Mouse (Mus musculus): ENCODE measurements around the gene Fkbp3. TPM values are rescaled to one million over a fixed set of nuclear protein-coding genes. Genes with fewer than 3 reads are reported as not detected.
A peak's percentile ranks its signal among the peaks of the same experiment; 100 is the strongest.

Fkbp3 gene
- polyA plus RNA-seq, 1 experiment from 2014 or later: 619 TPM

DNA sequence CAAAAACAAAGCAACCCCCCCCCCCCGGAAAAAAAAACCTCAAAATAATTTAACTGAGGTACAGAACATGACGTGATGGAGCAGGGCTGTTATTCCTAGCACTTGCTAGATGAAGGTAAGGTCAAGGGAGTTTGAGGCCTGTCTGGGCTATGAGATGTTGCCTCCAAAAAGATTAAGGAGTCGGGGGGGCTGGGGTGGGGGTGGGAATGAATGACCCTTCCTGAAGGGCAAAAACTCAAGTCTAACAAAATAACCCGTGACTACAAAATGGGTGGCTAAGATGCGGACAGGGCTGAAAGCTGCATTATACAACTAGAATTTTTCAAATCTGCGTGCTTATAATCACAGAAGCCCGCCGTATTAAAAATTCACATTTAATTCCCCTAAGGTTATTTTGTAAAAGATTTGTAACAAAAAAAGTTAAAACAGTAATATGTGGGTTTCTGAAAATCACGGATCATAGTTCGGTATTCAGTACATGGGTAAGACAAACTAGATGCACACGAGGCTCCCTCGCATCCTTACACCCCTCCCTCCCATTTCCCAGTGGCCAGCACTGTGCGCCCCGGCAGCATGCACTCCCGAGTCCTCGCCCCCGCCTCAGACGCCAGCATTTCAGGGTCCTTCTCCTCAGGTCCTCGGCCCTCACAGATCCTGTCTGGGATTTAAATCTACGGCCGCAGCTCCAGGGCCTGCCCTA, 746 bp downstream of the Fkbp3 start:
- peak overlapping the region; percentile 86 for H3K4me2 ChIP-seq (replicated peaks)
- peaks cover 15% of the 10 kb centered on the region; the same call in 1 of the 2 replicates for H3K36me3 ChIP-seq
- no peaks in the 10 kb centered on the region for H3K9me3 ChIP-seq
- H3K4me3 ChIP-seq: peak overlapping the region; percentile 91
- peak; percentile 67 for ATAC-seq (ENCODE audit: low FRiP score, low read depth)
- WGBS: 4% methylated on average over 21 of the region's 21 CpGs
- no peaks in the 10 kb centered on the region for H3K27me3 ChIP-seq
- peak overlapping the region; percentile 95 for H3K9ac ChIP-seq (replicated peaks)
- H3K4me1 ChIP-seq: peaks cover 29% of the 10 kb centered on the region
- peak overlapping the region; percentile 92 for H3K27ac ChIP-seq (replicated peaks)

DNA sequence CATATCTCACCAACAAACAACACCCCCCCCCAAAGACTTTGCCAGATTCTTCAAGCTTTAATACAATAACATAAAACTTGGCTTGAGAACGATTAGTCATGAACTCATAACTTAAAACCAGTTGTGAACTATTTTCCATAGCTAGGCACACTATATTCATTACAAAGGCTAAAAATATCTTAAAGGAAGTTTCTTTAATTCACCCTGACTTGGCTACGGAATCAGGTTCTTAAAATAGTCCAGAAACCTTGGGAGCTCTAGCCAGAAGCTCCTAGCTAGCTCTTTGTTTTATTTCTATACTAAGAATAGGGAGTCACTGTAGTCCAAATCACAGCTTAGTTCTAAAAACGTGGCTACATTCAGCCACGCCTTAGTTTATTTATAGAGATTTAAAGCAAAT, 5.4 kb downstream of the Fkbp3 start:
- H3K27ac ChIP-seq (replicated peaks): no peak overlapping the region
- no peak for ATAC-seq (ENCODE audit: low FRiP score, low read depth)
- H3K9ac ChIP-seq (replicated peaks): no peak overlapping the region
- H3K9me3 ChIP-seq: no peaks in the 10 kb centered on the region
- H3K36me3 ChIP-seq: peaks cover 47% of the 10 kb centered on the region
- H3K4me3 ChIP-seq: no peak overlapping the region
- H3K4me2 ChIP-seq (replicated peaks): no peak overlapping the region
- H3K27me3 ChIP-seq: no peaks in the 10 kb centered on the region
- peaks cover 6% of the 10 kb centered on the region; the same call in 1 of the 2 replicates for H3K4me1 ChIP-seq
- whole genome bisulfite sequencing: 93% methylated on average over 4 of the region's 4 CpGs

DNA sequence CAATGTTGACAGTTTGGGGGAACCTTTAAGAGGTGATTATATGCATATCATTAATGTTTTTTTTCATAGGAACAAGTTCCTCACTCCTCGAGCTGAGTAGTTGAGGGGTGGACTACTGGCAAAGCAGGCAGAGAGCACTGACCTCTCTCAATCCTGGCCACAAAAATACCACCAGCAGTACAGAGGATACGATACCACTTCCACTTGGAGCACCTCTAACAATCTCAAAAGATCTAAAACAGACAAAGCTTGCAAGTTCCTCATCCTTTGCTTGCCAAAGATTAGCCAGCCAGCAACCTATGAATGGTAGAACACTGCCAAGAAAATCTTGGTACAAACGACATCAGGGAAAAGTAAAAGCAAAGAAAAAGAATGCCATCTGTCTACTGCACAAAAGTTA, 7.6 kb downstream of the Fkbp3 start:
- Histone ChIP-seq H3K4me1 (no peaks in the 10 kb centered on the region), H3K9me3 (no peaks in the 10 kb centered on the region), H3K9ac (replicated peaks) (no peak overlapping the region), H3K27ac (replicated peaks) (no peak overlapping the region), H3K36me3 (peaks cover 61% of the 10 kb centered on the region), H3K4me3 (no peak overlapping the region), H3K4me2 (replicated peaks) (no peak overlapping the region), H3K27me3 (no peaks in the 10 kb centered on the region)
- WGBS: 80% methylated on average over 3 of the region's 3 CpGs
- no peak for ATAC-seq (ENCODE audit: low FRiP score, low read depth)

DNA sequence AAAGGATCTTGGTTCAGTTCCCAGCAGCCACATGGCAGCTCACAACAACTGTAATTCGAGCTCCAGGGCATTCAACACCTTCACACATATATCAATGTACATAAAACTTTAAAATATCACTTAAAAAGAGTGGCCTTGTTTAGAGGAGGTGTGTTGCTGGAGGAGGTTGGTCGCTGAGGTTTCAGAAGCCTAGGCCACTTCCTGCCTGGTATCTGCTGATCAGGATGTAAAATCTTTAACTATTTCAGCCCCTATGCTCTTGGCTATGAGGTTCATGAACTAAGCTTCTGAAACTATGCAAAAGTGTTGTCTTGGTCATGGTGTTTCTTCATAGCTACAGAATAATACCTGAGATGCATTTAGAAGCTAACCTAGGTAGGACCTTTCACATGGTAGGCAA, 8.6 kb downstream of the Fkbp3 start:
- WGBS: 76% methylated on average over 2 of the region's 2 CpGs

DNA sequence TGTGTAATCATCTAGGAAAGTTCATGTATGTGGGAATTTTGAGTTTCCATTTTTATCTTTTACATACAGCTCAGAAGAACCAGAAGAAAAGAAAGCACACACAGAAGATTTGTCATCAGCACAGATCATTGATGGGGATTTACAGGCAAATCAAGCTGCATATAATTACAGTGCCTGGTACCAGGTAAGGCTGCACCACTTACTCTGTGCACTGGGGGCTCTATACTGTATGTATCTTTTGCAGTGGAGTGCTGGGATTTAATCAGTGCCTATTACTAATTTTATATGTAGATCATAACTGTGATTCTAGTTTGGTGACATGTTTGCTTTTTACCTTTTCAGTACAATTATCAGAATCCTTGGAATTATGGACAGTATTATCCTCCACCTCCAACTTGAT, 12.7 kb downstream of the Fkbp3 start:
- Histone ChIP-seq H3K27ac (replicated peaks) (no peak overlapping the region), H3K4me2 (replicated peaks) (no peak overlapping the region), H3K4me3 (no peak overlapping the region), H3K9me3 (no peaks in the 10 kb centered on the region), H3K36me3 (peaks cover 61% of the 10 kb centered on the region), H3K4me1 (no peaks in the 10 kb centered on the region), H3K9ac (replicated peaks) (no peak overlapping the region), H3K27me3 (no peaks in the 10 kb centered on the region)
- no peak for ATAC-seq (ENCODE audit: low FRiP score, low read depth)

More for the DNA sequence above, 8.6 kb downstream of the Fkbp3 start:
- ATAC-seq (ENCODE audit: low FRiP score, low read depth): no peak
- no peak overlapping the region for H3K9ac ChIP-seq (replicated peaks)
- no peak overlapping the region for H3K4me2 ChIP-seq (replicated peaks)
- no peaks in the 10 kb centered on the region for H3K9me3 ChIP-seq
- no peak overlapping the region for H3K4me3 ChIP-seq
- H3K27ac ChIP-seq (replicated peaks): no peak overlapping the region
- no peaks in the 10 kb centered on the region for H3K27me3 ChIP-seq
- H3K36me3 ChIP-seq: peaks cover 65% of the 10 kb centered on the region
- H3K4me1 ChIP-seq: no peaks in the 10 kb centered on the region

DNA sequence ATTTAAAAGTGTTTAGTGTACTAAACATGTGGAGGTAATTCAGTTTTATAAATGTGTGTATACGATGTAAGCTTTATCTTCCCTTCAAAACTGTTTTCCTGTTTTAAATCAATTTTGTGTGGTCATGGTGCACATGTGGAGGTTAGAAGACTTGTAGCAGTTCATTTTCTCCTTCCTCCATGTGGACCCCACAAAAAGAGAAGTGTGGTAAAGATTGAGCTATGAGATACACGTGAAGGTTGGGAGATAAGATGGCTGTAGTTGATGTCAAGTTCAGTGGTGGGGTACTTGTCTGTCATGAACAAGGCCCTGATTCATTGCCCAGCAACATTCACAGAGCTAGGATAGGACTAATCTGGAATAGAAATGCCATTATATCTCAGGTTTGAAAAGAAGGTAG, 15.6 kb downstream of the Fkbp3 start:
- ATAC-seq (ENCODE audit: low FRiP score, low read depth): no peak
- no peaks in the 10 kb centered on the region for H3K9me3 ChIP-seq
- H3K27me3 ChIP-seq: no peaks in the 10 kb centered on the region
- WGBS: 90% methylated on average over 2 of the region's 2 CpGs
- no peaks in the 10 kb centered on the region for H3K4me1 ChIP-seq
- no peak overlapping the region for H3K4me2 ChIP-seq (replicated peaks)
- no peak overlapping the region for H3K4me3 ChIP-seq
- H3K9ac ChIP-seq (replicated peaks): no peak overlapping the region
- H3K36me3 ChIP-seq: peaks cover 51% of the 10 kb centered on the region
- H3K27ac ChIP-seq (replicated peaks): no peak overlapping the region

DNA sequence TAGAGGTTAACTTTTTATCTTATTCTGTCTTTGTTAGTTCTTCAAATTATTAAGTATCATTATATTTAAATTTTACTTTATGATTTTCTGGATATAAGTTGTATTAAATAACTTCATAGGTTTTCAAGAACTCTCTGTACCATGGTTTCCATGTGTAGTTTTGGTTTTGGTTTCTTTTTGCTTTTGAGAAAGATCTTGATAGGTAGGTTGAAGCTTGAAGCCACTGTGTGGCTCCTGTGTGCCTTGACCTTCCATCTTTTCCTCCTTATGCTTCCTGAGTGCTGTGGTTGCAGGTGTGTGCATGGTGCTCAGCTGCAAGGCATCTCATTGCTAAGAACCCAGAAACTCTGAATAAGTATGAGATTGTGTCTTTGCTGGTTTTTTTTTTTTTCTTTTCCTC, 25.0 kb downstream of the Fkbp3 start:
- ATAC-seq (ENCODE audit: low FRiP score, low read depth): no peak
- no peaks in the 10 kb centered on the region for H3K4me1 ChIP-seq
- no peaks in the 10 kb centered on the region for H3K27me3 ChIP-seq
- H3K9me3 ChIP-seq: no peaks in the 10 kb centered on the region
- no peak overlapping the region for H3K27ac ChIP-seq (replicated peaks)
- no peak overlapping the region for H3K9ac ChIP-seq (replicated peaks)
- H3K4me3 ChIP-seq: no peak overlapping the region
- H3K36me3 ChIP-seq: peaks cover 31% of the 10 kb centered on the region
- H3K4me2 ChIP-seq (replicated peaks): no peak overlapping the region

DNA sequence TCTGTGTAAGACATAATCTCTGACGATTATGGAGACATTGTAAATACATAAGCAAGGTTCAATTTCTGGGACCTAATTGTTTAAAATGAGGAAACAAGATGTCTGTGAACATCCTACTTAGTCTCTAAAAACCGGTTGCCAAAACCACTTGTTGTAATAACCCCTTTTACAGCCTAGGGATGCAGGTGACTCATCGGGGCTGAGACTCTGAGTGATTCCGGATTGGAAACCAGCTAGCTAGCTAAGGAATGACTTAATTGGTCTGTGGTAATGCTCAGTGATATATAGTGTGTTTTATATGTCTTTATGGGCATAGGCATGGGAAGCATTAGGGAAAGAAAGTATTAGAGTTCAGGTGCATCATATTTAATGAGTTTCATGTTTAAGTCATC, 36.3 kb downstream of the Fkbp3 start:
- H3K36me3 ChIP-seq: 0 out of 2 replicates have a peak, but pooled peaks cover 2% of the 10 kb centered on the region
- 0 out of 2 replicates have a peak overlapping the region, but pooled peaks have one; percentile 84 for H3K9ac ChIP-seq (replicated peaks)
- no peak overlapping the region for H3K27ac ChIP-seq (replicated peaks)
- H3K9me3 ChIP-seq: no peaks in the 10 kb centered on the region
- ATAC-seq (ENCODE audit: low FRiP score, low read depth): no peak
- H3K4me3 ChIP-seq: peak overlapping the region; percentile 86
- H3K27me3 ChIP-seq: no peaks in the 10 kb centered on the region
- WGBS: 57% methylated on average over 4 of the region's 4 CpGs
- peak overlapping the region; percentile 57 for H3K4me2 ChIP-seq (replicated peaks)
- peaks cover 17% of the 10 kb centered on the region for H3K4me1 ChIP-seq

DNA sequence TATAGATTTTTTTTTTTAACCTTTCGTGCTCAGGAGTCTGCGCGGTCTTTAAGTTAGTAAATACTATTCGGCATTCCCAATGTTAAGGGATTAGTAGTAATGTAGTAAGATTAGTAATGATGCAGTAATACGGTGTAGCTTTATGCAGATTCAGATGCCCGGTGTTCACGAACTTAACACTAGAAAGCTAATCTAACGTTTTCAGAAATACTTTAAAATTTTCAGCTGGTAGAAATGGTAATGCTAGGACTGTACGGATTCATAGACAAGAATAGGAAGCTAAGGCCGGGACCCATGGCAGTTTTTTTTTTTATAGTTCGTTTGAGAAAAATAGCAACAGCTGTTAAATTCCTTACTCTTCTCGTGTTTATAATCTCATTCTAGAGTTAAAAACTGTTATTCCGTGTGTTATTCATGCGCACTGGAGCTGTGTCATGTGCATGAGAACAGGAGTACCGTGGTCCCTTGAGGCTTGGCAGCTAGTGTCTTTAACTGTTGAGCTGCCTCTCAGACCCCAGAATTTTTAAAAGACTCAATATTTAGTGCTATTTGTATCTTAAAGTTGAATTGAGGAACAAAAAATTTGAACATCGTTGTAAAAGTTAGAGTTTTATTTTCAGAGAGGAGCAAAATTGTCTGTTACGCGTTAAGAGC, 36.8 kb downstream of the Fkbp3 start:
- Histone ChIP-seq H3K27ac (replicated peaks) (no peak overlapping the region), H3K27me3 (no peaks in the 10 kb centered on the region), H3K4me2 (replicated peaks) (peak overlapping the region; percentile 57), H3K9me3 (no peaks in the 10 kb centered on the region), H3K4me1 (peaks cover 17% of the 10 kb centered on the region), H3K9ac (replicated peaks) (peak overlapping the region; percentile 84), H3K4me3 (peak overlapping the region; percentile 86), H3K36me3 (no peaks in the 10 kb centered on the region)
- ATAC-seq (ENCODE audit: low FRiP score, low read depth): no peak
- 20% methylated on average over 18 of the region's 18 CpGs for WGBS

DNA sequence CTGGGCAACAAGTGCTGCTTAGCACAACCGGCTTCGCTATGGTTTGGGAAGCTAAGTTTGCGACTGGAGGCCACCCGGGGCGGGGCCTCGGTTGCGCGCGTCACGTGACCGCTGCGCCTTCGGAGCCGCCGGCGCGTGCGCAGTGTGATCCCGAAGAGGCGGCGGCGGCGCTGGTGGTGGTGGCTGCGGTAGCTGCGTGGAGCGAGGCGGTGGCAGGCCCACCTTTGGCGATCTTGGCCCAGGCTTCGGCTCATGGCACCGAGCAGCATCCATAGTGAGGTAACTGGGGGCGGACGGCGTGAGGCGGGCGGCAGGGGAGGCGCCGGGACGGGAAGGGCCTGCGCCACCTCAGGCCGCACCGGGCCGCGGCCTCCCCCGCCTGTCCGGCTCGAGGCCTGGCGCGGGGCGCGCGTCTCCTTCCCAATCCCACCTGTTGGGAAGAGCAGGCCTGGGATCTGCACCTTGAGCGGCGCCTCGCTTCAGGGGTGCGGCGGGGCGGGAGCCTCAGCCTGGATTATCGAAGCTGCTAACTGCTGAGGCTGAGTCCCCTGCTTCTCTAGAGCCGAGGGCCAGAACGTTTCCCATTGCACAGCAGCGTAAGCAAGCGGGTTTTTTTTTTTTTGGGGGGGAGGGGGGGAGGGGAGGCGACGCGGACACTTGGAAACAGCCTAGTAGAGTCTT, 37.5 kb downstream of the Fkbp3 start, which contains the start of gene Prpf39:
TSS of gene Prpf39 (plus strand) at position 144 of the 681 bp plus-strand sequence.
- Histone ChIP-seq H3K9me3 (no peaks in the 10 kb centered on the region), H3K36me3 (no peaks in the 10 kb centered on the region), H3K27me3 (no peaks in the 10 kb centered on the region), H3K27ac (replicated peaks) (peak within 1 kb of the TSS; percentile 73), H3K4me3 (peak within 1 kb of the TSS; percentile 86), H3K9ac (replicated peaks) (peak within 1 kb of the TSS; percentile 84), H3K4me1 (peaks cover 17% of the 10 kb centered on the region), H3K4me2 (replicated peaks) (peak within 1 kb of the TSS; percentile 57)
- ATAC-seq (ENCODE audit: low FRiP score, low read depth): peak; percentile 97
- under 1% methylated on average over 61 of the region's 65 CpGs for WGBS

DNA sequence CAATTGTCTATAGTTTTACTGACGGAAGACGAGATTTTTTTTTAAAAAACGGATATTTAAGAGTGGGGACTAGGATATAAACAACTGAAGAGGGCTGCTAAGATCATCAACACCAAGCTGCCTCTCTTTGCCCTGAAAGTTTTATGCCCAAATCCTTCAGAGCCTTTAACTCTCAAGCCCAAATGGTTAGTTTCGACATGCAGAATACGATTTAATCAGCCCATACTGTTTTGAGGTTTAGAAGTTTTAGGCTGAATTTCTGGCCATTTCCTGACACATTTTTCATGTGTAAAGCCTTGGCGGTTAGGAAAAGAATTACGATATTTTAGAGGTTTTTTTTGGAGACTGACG, 38.0 kb downstream of the Fkbp3 start:
- Histone ChIP-seq H3K9ac (replicated peaks) (0 out of 2 replicates have a peak overlapping the region, but pooled peaks have one; percentile 84), H3K4me1 (peaks cover 17% of the 10 kb centered on the region), H3K4me3 (peak overlapping the region; percentile 86), H3K27ac (replicated peaks) (no peak overlapping the region), H3K36me3 (no peaks in the 10 kb centered on the region), H3K4me2 (replicated peaks) (peak overlapping the region; percentile 57), H3K27me3 (no peaks in the 10 kb centered on the region), H3K9me3 (no peaks in the 10 kb centered on the region)
- 49% methylated on average over 8 of the region's 8 CpGs for WGBS
- ATAC-seq (ENCODE audit: low FRiP score, low read depth): no peak; the same call in 1 of the 2 replicates

DNA sequence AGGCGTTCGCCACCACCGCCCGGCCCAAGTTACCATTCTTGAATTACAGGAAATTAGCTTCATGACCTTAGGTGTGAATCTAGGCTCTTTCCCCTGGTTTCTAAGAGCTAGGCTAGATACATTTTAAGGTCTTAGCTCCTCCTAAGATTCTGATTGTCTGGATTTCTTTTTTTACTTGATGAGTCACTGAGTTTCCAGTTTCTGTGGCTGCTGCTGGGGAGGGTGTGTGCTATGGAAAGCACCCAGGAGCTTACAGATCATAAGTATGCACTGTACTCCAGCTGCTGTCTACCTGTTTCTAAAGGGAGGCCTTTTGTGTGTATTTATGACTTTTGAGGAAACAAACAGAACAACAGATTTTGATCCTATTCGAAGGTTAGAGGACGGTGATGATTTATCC, 51.0 kb downstream of the Fkbp3 start:
- Histone ChIP-seq H3K27ac (replicated peaks) (no peak overlapping the region), H3K36me3 (0 out of 2 replicates have a peak, but pooled peaks cover 11% of the 10 kb centered on the region), H3K4me1 (no peaks in the 10 kb centered on the region), H3K27me3 (no peaks in the 10 kb centered on the region), H3K9me3 (no peaks in the 10 kb centered on the region), H3K9ac (replicated peaks) (no peak overlapping the region), H3K4me3 (no peak overlapping the region), H3K4me2 (replicated peaks) (no peak overlapping the region)
- no peak for ATAC-seq (ENCODE audit: low FRiP score, low read depth)
- whole genome bisulfite sequencing: 96% methylated on average over 6 of the region's 6 CpGs

Data from midbrain, embryonic 12.5 days (tissue).